Mouse (Mus musculus) stomach, postnatal 0 days (tissue): ENCODE results near the gene Dnaaf3.

Experiments
- CTCF ChIP-seq: IDR thresholded peaks from 2 replicates; pipeline ENCODE4 v1.5.1; 2016; ENCODE audit warnings: antibody characterized with exemption, low read depth, mild to moderate bottlenecking, moderate library complexity
- EP300 ChIP-seq: optimal IDR thresholded peaks from 2 replicates; pipeline ENCODE3; 2016; ENCODE audit warnings: antibody characterized with exemption

GRCm38 (mm10) chr7:4526341-4527301, 5.6 kb downstream of the Dnaaf3 start:
- TF ChIP-seq CTCF (peak; percentile 88), EP300 (no peak)
